Mouse (Mus musculus): ENCODE results near the gene Uhmk1. TPM values are rescaled to one million over a fixed set of nuclear protein-coding genes. Genes with fewer than 3 reads are reported as not detected.
"Not testable (repeated sequence)": the region's sequence is repeated elsewhere in the genome, so short reads cannot be mapped to it uniquely, and the experiment has no call there.

Gene Uhmk1
- 17.3 and 19.7 TPM in 2 replicates for polyA plus RNA-seq (2014; fragmentation: Nextera tagmentation; extraction: Ambion mirVana)

DNA sequence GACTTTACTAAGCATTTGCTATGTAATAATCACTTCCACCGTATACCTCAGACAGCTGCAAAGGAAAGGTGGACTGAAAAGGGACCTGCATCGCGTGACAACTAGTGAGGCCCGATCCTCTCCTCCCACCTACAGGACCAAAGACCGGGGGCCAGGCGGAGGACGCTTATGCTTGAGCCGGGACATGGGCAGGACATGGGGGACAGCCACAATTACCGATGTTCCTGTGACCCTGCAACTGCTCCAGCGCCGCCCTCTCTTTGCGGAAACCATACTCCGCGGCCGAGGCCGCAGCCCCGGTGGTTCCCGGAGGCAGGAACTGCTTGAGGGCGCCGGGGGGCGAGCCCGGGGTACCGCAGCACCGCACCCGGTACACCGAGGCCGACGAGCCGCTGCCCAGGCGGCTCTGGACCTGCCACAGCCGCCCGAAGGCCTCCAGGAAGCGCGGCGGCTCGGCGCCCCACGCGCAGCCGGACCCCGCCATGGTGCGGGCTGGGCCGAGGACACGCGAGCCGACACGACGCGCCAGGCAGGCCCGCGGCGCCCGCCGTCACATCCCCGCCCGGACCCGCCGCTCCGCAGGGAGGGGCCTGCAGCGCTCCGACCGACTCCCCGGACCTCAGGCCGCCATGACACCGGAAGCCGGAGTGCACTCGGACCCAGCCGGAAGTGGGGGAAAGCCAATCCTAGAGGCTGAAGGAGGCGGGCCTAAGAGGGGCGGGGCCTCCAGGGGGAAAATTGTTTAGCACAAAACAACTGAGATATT lies at the start of gene Uhmk1:
TSS of gene Uhmk1 (minus strand) at position 641 of the 766 bp plus-strand sequence.
- Histone ChIP-seq H3K27ac (ENCODE audit: low read depth, low read length) (peak within 1 kb of the TSS; percentile 73; the same call in 1 of the 2 replicates), H3K27me3 (ENCODE audit: control insufficient read depth, insufficient read depth, low read length) (no peaks in the 10 kb centered on the region), H3K4me3 (ENCODE audit: low read depth, low read length) (peak within 1 kb of the TSS; percentile 92), H3K9me3 (ENCODE audit: control insufficient read depth, low read length) (no peaks in the 10 kb centered on the region), H3K4me2 (ENCODE audit: low read depth) (peak within 1 kb of the TSS; percentile 74), H3K4me1 (ENCODE audit: control insufficient read depth, insufficient read depth, low read length) (0 out of 2 replicates have a peak, but pooled peaks cover 3% of the 10 kb centered on the region), H3K9ac (ENCODE audit: low read length) (peak within 1 kb of the TSS; percentile 91), H3K36me3 (ENCODE audit: control insufficient read depth, insufficient read depth, low read length) (no peaks in the 10 kb centered on the region; the same call in 1 of the 2 replicates)
- WGBS, result under 1% methylated on average over 63 of the region's 70 CpGs
- DNase-seq (ENCODE audit: low spot score) (peak; percentile 90), ATAC-seq (ENCODE audit: insufficient read depth, low FRiP score, low TSS enrichment) (peak; percentile 99)

DNA sequence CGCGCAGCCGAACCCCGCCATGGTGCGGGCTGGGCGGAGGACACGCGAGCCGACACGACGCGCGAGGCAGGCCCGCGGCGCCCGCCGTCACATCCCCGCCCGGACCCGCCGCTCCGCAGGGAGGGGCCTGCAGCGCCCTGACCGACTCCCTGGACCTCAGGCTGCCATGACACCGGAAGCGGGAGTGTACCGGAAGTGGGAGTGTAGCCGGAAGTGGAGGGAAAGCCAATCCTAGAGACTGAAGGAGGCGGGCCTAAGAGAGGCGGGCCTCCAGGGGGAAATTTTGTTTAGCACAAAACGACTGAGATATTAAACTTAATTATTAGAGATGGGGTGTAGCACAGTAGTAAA lies 40.3 kb upstream of the Uhmk1 start:
- no peaks in the 10 kb centered on the region for H3K4me1 ChIP-seq (ENCODE audit: control insufficient read depth, insufficient read depth, low read length)
- no peak overlapping the region for H3K27ac ChIP-seq (ENCODE audit: low read depth, low read length)
- DNase-seq (ENCODE audit: low spot score), result peak; percentile 86
- no peaks in the 10 kb centered on the region for H3K27me3 ChIP-seq (ENCODE audit: control insufficient read depth, insufficient read depth, low read length)
- 7% methylated on average over 32 of the region's 32 CpGs for WGBS
- H3K4me3 ChIP-seq (ENCODE audit: low read depth, low read length), result peak overlapping the region; percentile 69
- peak overlapping the region; percentile 91 for H3K9ac ChIP-seq (ENCODE audit: low read length)
- no peaks in the 10 kb centered on the region for H3K36me3 ChIP-seq (ENCODE audit: control insufficient read depth, insufficient read depth, low read length)
- no peaks in the 10 kb centered on the region for H3K9me3 ChIP-seq (ENCODE audit: control insufficient read depth, low read length)
- peak; percentile 99 for ATAC-seq (ENCODE audit: insufficient read depth, low FRiP score, low TSS enrichment)
- H3K4me2 ChIP-seq (ENCODE audit: low read depth), result peak overlapping the region; percentile 65

DNA sequence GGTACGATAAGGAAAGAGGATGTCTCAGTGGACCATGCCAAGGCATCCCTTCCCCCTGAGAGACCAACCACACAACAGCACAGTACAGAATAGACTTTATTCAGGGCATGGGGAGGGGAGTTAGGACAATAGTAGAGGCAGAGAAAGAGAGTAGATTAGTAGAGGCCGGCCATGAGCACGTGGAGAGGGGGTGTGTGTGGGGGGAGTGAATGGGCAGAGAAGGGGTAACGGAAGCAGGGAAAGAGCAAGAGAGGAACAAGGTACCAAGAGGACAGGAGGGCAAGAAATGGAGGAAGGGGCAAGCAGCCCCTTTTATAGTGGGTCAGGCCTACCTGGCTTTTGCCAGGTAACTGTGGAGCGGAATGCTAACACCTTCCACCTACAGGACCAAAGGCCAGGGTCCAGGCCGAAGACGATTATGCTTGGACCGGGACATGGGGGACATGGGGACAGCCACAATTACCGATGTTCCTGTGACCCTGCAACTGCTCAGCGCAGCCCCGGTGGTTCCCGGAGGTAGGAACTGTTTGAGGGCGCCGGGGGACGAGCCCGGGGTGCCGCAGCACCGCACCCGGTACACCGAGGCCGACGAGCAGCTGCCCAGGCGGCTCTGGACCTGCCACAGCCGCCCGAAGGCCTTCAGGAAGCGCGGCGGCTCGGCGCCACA lies 39.8 kb upstream of the Uhmk1 start:
- H3K4me3 ChIP-seq (ENCODE audit: low read depth, low read length), result peak overlapping the region; percentile 69
- no peak overlapping the region for H3K27ac ChIP-seq (ENCODE audit: low read depth, low read length)
- no peaks in the 10 kb centered on the region for H3K36me3 ChIP-seq (ENCODE audit: control insufficient read depth, insufficient read depth, low read length)
- H3K4me1 ChIP-seq (ENCODE audit: control insufficient read depth, insufficient read depth, low read length), result no peaks in the 10 kb centered on the region
- peak overlapping the region; percentile 91 for H3K9ac ChIP-seq (ENCODE audit: low read length)
- WGBS, result 24% methylated on average over 30 of the region's 30 CpGs
- DNase-seq (ENCODE audit: low spot score) (no peak), ATAC-seq (ENCODE audit: insufficient read depth, low FRiP score, low TSS enrichment) (peak; percentile 61)
- no peaks in the 10 kb centered on the region for H3K27me3 ChIP-seq (ENCODE audit: control insufficient read depth, insufficient read depth, low read length)
- peak overlapping the region; percentile 65 for H3K4me2 ChIP-seq (ENCODE audit: low read depth)
- H3K9me3 ChIP-seq (ENCODE audit: control insufficient read depth, low read length), result no peaks in the 10 kb centered on the region

DNA sequence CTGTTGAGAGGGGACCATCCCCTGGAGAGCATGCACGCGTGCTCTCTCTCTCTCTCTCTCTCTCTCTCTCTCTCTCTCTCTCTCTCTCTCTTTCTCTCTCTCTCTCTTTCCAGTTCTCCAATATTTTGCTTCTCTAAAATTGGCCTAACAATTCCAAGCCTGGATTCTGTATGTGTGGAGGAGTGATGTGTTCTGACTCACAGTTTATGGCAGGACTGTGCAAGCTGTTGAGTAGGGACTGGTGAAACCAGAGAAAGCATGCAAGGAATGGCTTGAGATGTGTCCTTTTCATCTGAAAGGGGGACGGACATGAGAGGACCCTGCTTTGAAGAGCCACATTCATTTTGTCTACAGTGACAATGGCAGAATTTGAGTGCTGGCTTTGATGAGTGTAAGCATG lies 29.8 kb upstream of the Uhmk1 start:
- 83% methylated on average over 3 of the region's 3 CpGs for WGBS
- Histone ChIP-seq H3K9me3 (ENCODE audit: control insufficient read depth, low read length) (no peaks in the 10 kb centered on the region), H3K27ac (ENCODE audit: low read depth, low read length) (no peak overlapping the region), H3K4me3 (ENCODE audit: low read depth, low read length) (no peak overlapping the region), H3K36me3 (ENCODE audit: control insufficient read depth, insufficient read depth, low read length) (no peaks in the 10 kb centered on the region), H3K9ac (ENCODE audit: low read length) (no peak overlapping the region), H3K27me3 (ENCODE audit: control insufficient read depth, insufficient read depth, low read length) (no peaks in the 10 kb centered on the region), H3K4me2 (ENCODE audit: low read depth) (no peak overlapping the region), H3K4me1 (ENCODE audit: control insufficient read depth, insufficient read depth, low read length) (no peaks in the 10 kb centered on the region)
- no peak for ATAC-seq (ENCODE audit: insufficient read depth, low FRiP score, low TSS enrichment)
- DNase-seq (ENCODE audit: low spot score), result no peak

DNA sequence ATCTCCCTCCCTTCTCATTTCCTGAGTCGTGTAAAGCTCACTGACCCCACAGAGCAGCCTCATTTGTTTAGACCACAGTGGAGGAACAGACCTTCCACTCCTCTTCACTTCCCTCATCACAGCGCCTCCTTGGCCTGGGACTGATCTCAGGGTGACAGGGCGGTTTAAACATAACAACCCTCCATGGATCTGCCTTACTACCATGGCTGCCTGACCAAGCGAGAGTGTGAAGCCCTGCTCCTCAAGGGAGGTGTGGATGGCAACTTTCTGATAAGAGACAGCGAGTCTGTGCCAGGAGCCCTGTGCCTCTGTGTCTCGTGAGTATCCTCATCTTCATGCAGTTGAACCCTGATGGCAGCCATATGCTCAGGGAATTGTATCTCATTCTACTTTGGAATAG lies 17.5 kb upstream of the Uhmk1 start, which contains the start of gene Sh2d1b2:
TSS of gene Sh2d1b2 (plus strand) at position 62 of the 400 bp plus-strand sequence.
- H3K4me1 ChIP-seq (ENCODE audit: control insufficient read depth, insufficient read depth, low read length); H3K4me2 ChIP-seq (ENCODE audit: low read depth); H3K27me3 ChIP-seq (ENCODE audit: control insufficient read depth, insufficient read depth, low read length); H3K27ac ChIP-seq (ENCODE audit: low read depth, low read length); H3K9ac ChIP-seq (ENCODE audit: low read length); ATAC-seq (ENCODE audit: insufficient read depth, low FRiP score, low TSS enrichment); H3K4me3 ChIP-seq (ENCODE audit: low read depth, low read length); DNase-seq (ENCODE audit: low spot score); H3K9me3 ChIP-seq (ENCODE audit: control insufficient read depth, low read length); H3K36me3 ChIP-seq (ENCODE audit: control insufficient read depth, insufficient read depth, low read length): not testable (repeated sequence)
- 85% methylated on average over 5 of the region's 6 CpGs for WGBS

DNA sequence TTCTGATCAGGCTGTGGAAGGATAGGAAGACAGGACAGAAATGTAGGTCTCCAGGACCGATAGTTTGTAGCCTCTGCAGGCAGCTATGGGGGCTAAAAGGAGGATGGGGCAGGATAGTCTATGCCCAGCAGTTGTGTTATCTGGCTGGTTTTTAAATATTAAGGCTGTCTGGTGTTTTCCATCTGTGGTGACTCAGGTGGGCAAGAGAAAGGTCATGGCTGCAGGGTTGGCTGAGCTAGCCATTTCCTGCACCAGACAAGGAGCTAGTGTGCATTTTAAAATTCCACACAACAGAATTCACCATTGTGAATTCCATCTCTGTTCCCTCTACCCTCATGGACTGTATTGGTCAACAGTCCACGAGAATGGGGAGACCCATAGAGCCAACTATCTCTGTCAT lies 8.1 kb upstream of the Uhmk1 start:
- no peaks in the 10 kb centered on the region for H3K4me1 ChIP-seq (ENCODE audit: control insufficient read depth, insufficient read depth, low read length)
- no peak overlapping the region for H3K4me2 ChIP-seq (ENCODE audit: low read depth)
- H3K4me3 ChIP-seq (ENCODE audit: low read depth, low read length), result no peak overlapping the region

DNA sequence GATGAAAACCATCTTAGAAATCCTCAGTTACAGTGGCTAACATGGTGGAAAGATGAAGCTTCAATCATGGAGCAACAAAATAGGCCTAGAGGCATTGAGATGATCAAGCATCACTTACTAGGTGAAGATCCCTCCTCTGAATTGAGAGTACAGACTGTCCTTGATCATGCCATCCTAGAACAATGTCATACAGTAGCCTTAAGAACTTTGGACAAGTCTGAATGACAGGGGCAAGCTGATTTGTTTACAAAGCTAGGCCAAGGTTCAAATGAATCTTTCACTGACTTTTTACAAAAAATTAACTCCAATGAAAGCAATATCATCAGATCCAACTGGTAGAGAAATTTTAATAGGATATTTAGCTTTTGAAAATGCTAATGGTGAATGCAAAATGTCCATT lies 5.2 kb upstream of the Uhmk1 start:
- Histone ChIP-seq H3K36me3 (ENCODE audit: control insufficient read depth, insufficient read depth, low read length) (no peaks in the 10 kb centered on the region), H3K9me3 (ENCODE audit: control insufficient read depth, low read length) (no peaks in the 10 kb centered on the region), H3K4me2 (ENCODE audit: low read depth) (no peak overlapping the region), H3K27ac (ENCODE audit: low read depth, low read length) (no peak overlapping the region), H3K4me3 (ENCODE audit: low read depth, low read length) (no peak overlapping the region), H3K27me3 (ENCODE audit: control insufficient read depth, insufficient read depth, low read length) (no peaks in the 10 kb centered on the region), H3K9ac (ENCODE audit: low read length) (no peak overlapping the region), H3K4me1 (ENCODE audit: control insufficient read depth, insufficient read depth, low read length) (no peaks in the 10 kb centered on the region)
- ATAC-seq (ENCODE audit: insufficient read depth, low FRiP score, low TSS enrichment) (no peak), DNase-seq (ENCODE audit: low spot score) (no peak)

More for the DNA sequence above, 8.1 kb upstream of the Uhmk1 start:
- Histone ChIP-seq H3K9me3 (ENCODE audit: control insufficient read depth, low read length) (no peaks in the 10 kb centered on the region), H3K36me3 (ENCODE audit: control insufficient read depth, insufficient read depth, low read length) (no peaks in the 10 kb centered on the region), H3K27me3 (ENCODE audit: control insufficient read depth, insufficient read depth, low read length) (no peaks in the 10 kb centered on the region), H3K27ac (ENCODE audit: low read depth, low read length) (no peak overlapping the region), H3K9ac (ENCODE audit: low read length) (no peak overlapping the region)
- no peak for DNase-seq (ENCODE audit: low spot score)
- ATAC-seq (ENCODE audit: insufficient read depth, low FRiP score, low TSS enrichment), result no peak
- WGBS, result 82% methylated on average over 2 of the region's 2 CpGs

DNA sequence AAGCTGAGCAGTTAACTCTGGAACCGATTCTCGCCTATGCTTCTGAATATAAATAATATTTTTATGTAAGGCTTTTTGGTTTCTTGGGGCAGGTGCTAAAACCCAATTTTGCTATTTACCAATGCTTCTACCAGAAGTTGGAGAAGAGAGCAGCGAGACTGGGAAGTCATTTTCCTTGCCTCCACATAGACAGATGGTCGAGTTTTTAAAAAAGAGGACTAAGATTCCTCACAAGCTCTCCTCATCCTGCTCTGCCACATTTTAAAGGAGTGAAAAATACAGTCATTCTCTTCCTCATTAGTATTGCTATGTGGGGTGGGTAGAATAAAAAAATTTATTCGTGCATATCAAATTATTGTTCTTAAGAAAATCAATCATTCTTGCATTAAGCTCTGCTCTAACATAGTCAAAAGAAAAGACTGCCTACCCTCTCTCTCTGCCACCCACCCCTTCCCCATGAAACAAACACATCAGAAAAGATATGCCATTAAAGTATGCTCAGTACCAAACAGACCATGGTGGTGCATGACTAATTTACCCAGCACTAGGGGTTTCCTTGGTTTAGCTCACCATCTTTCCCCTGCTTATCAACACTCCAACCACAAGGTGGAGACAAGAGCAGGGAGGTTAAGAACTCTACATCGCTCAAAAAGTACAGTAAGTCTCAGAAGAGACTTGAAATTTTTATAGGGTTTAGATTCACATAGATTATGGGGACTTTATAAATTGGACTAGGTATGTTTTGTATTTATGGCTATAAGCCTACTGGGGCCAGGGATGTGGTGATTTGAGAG lies 3.1 kb upstream of the Uhmk1 start:
- no peaks in the 10 kb centered on the region for H3K9me3 ChIP-seq (ENCODE audit: control insufficient read depth, low read length)
- H3K4me2 ChIP-seq (ENCODE audit: low read depth), result no peak overlapping the region
- 81% methylated on average over 6 of the region's 6 CpGs for WGBS
- H3K27me3 ChIP-seq (ENCODE audit: control insufficient read depth, insufficient read depth, low read length), result no peaks in the 10 kb centered on the region
- 0 out of 2 replicates have a peak, but pooled peaks cover 3% of the 10 kb centered on the region for H3K4me1 ChIP-seq (ENCODE audit: control insufficient read depth, insufficient read depth, low read length)
- H3K4me3 ChIP-seq (ENCODE audit: low read depth, low read length), result no peak overlapping the region
- H3K27ac ChIP-seq (ENCODE audit: low read depth, low read length), result no peak overlapping the region
- no peak for DNase-seq (ENCODE audit: low spot score)
- H3K9ac ChIP-seq (ENCODE audit: low read length), result no peak overlapping the region
- no peaks in the 10 kb centered on the region for H3K36me3 ChIP-seq (ENCODE audit: control insufficient read depth, insufficient read depth, low read length)
- no peak for ATAC-seq (ENCODE audit: insufficient read depth, low FRiP score, low TSS enrichment)
